Mouse (Mus musculus) left cerebral cortex, postnatal 10 days (tissue): ENCODE results near the gene Telo2. TPM values are rescaled to one million over a fixed set of nuclear protein-coding genes. Genes with fewer than 3 reads are reported as not detected.

ENCODE experiments used
- DNase-seq, 2 experiments: peaks; one replicate each; pipeline ENCODE4 v3.0.0; 2021 to 2022; ENCODE audit warnings: low spot score in 2 of 2, mixed read lengths in 1 of 2; ENCODE audit errors: extremely low spot score in 1 of 2
- intact Hi-C: fragments of 180-260 bp; cut with DNase I; formaldehyde crosslinking; loops from one replicate; pipeline ENCODE4 v1.15.1; 2025
- total RNA-seq, 2 experiments: library from RNA; stranded (reverse); gene quantifications; 2 replicates each; pipeline ENCODE4 v1.2.3; 2021

Telo2 gene
- total RNA-seq, 2 experiments from 2014 or later: 35.4 to 41.1 TPM

GRCm38 (mm10) chr17:25066595-25066994 is 49.2 kb downstream of the Telo2 start:
- DNase-seq: no peak
- intact Hi-C loops: no loop called here

DNA sequence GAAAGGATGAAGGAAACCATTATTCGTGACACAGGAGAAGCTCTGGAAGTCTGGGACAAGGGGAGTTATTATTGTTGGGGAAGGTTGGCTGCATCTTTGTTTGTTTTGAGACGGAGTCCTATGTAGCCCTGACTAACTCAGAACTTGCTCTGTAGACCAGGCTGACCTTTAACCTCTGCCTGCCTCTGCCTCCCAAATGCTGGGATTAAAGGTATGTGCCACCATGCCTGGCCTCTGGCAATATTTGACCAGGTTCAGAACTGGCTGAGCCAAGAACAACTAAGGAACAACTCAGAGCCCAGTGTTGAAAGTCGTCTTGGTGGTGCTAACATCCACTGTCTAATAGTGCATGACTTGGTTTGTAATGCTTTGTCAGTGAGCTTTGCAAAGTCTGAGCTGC is 50.6 kb downstream of the Telo2 start:
- no peak for DNase-seq
- intact Hi-C loops: no loop called here

DNA sequence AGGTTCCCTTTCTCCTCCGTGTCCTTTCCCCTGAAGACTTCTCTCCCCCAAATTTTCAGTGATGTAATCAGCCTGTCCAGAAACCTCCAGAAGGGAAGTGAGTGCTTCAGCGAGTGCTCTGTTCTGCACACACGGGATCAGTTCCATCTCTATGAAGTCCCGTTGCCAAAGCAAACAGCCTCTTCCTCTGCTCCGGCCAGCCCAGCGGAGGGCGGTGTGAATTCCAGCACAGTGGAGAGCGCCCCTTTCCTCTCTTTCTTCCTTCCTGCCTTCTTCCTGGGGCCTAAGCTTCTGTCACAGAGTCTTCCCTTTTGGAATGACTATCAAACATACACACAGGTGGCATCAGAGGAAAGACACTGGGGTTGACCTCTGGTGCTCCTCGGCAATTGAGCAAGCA is 51.4 kb downstream of the Telo2 start:
- peak in 1 of 2 experiments; percentile 85 for DNase-seq
- intact Hi-C loops: no loop called here

DNA sequence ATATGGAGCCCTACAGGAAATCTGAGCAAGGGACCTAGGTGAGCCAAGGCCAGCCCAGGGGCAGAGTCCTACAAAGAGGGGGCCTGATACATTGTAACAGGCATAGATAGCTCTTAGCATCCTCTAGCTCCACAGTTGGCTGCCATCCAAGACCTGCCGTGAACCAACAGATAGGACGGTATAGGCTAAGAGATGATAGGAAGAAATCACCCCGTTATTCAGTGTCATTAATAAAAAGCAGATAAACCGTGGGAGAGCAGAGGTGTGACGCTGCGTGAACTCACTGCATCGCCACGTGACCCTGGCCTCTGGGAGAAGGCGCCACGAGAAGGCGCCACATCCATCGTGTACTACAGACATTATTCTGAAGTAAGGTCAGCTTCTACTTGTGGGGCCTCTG is 51.9 kb downstream of the Telo2 start:
- intact Hi-C loops: no loop called here
- no peak for DNase-seq

DNA sequence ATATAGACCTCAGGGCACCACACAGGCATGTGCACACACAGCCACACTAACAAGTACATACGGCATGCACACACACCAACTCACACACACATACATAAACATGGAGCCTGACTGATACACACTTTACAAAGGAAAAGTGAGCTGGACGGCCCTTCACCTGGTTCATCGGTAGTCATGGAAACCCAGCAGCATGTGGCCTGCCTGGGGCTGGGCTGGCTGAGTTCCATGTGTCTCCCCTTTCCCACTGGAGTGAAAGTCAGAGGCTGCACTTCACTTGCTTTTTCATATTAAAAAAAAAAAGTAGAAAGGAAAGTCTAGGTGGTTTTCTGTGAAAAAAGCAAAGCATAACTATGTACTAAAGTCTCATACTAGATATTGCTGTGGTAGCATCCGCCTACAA is 52.5 kb downstream of the Telo2 start:
- intact Hi-C loops: no loop called here
- no peak for DNase-seq

DNA sequence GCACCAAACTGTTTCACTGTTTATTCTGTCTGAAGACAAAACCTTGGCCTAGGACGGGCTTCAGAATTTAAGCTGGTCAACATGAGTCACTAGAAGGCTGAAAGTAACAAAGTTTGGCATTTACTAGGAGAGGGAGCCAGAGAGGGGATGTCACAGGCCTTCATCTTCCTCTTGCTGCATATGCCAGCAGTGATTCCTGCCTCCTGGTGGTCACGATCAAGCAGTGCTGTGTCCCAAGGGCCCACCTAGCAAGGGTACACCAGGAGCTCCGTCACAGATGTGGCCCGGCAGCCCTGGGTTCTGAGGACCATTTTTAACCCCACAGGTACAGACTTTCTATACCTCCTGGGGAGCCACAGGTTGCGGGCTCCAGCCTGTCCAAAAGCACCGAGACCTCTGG is 58.7 kb downstream of the Telo2 start:
- intact Hi-C loops: no loop called here

GRCm38 (mm10) chr17:25053274-25053673 is 62.5 kb downstream of the Telo2 start:
- DNase-seq: no peak
- intact Hi-C loops: no loop called here

More for the DNA sequence above, 58.7 kb downstream of the Telo2 start:
- DNase-seq: no peak

Other genes starting within 250 kb of the Telo2 start
- under 1 TPM; 0.17 to 0.32 TPM for gene Igfals, start 250.0 kb downstream of the Telo2 start, total RNA-seq
- 10 to 100 TPM; 37.8 to 40.2 TPM for gene Nubp2, start 229.6 kb downstream of the Telo2 start, total RNA-seq
- gene Spsb3, start 229.3 kb downstream of the Telo2 start, total RNA-seq: 10 to 100 TPM; 48.0 to 48.3 TPM
- gene Eme2, start 220.9 kb downstream of the Telo2 start, total RNA-seq: 10 to 100 TPM; 53.9 to 56.6 TPM
- gene Mrps34, start 220.9 kb downstream of the Telo2 start, total RNA-seq: 10 to 100 TPM; 58.4 to 64.8 TPM
- 10 to 100 TPM; 42.2 to 43.5 TPM for gene Nme3, start 219.5 kb downstream of the Telo2 start, total RNA-seq
- gene Mapk8ip3, start 179.0 kb downstream of the Telo2 start, total RNA-seq: 100 to 1,000 TPM; 288 to 297 TPM
- 10 to 100 TPM; 11.9 to 13.1 TPM for gene Jpt2, start 155.3 kb downstream of the Telo2 start, total RNA-seq
- 10 to 100 TPM; 24.0 to 25.0 TPM for gene Cramp1l, start 100.2 kb downstream of the Telo2 start, total RNA-seq
- 10 to 100 TPM; 25.4 to 28.9 TPM for gene Ift140, start 99.9 kb downstream of the Telo2 start, total RNA-seq
- 1 to 10 TPM; 7.2 to 7.8 TPM for gene Tmem204, start 32.4 kb downstream of the Telo2 start, total RNA-seq
- gene Ptx4, start 4.8 kb upstream of the Telo2 start, total RNA-seq: 1 to 10 TPM; 2.0 to 2.3 TPM
- 10 to 100 TPM; 44.6 to 44.9 TPM for gene Clcn7, start 17.4 kb upstream of the Telo2 start, total RNA-seq
- not detected for gene Ccdc154, start 46.5 kb upstream of the Telo2 start, total RNA-seq
- gene Gm38655, start 59.5 kb upstream of the Telo2 start, total RNA-seq: not detected
- gene BC003965, start 68.6 kb upstream of the Telo2 start, total RNA-seq: 10 to 100 TPM; 17.6 to 17.9 TPM
- 10 to 100 TPM; 31.8 to 32.3 TPM for gene Unkl, start 72.4 kb upstream of the Telo2 start, total RNA-seq
- gene Gnptg, start 124.2 kb upstream of the Telo2 start, total RNA-seq: 10 to 100 TPM; 60.4 to 67.4 TPM
- gene Tsr3, start 124.2 kb upstream of the Telo2 start, total RNA-seq: 10 to 100 TPM; 28.6 to 30.3 TPM
- gene Baiap3, start 140.4 kb upstream of the Telo2 start, total RNA-seq: 10 to 100 TPM; 17.4 to 35.0 TPM
- 100 to 1,000 TPM; 225 to 230 TPM for gene Ube2i, start 158.7 kb upstream of the Telo2 start, total RNA-seq
- not detected for gene Prss34, start 182.4 kb upstream of the Telo2 start, total RNA-seq
- gene Prss28, start 192.7 kb upstream of the Telo2 start, total RNA-seq: not detected
- not detected for gene Prss29, start 202.7 kb upstream of the Telo2 start, total RNA-seq
- not detected for gene Tpsab1, start 229.6 kb upstream of the Telo2 start, total RNA-seq